Mouse (Mus musculus) bone marrow, adult 2 months (tissue): ENCODE data around the gene Kansl2. TPM values are rescaled to one million over a fixed set of nuclear protein-coding genes. Genes with fewer than 3 reads are reported as not detected.

Source experiments
- H3K27ac ChIP-seq: fragments of 200-500 bp; 2 replicates; pipeline ENCODE4 v1.5.1; 2012; ENCODE audit warnings: low read depth, mild to moderate bottlenecking, control low read depth, inconsistent platforms, low read length; ENCODE audit not compliant: control insufficient read depth, poor library complexity, insufficient read depth
- H3K4me1 ChIP-seq: fragments of 200-500 bp; 2 replicates; pipeline ENCODE4 v1.6.1; 2011; ENCODE audit warnings: low read length; ENCODE audit not compliant: control insufficient read depth, insufficient read depth
- H3K4me3 ChIP-seq: fragments of 200-500 bp; replicated peaks from 2 replicates; pipeline ENCODE3; 2011; ENCODE audit warnings: mild to moderate bottlenecking, low read depth, low read length, control low read depth; ENCODE audit not compliant: control insufficient read depth
- CTCF ChIP-seq: fragments of 200-500 bp; IDR thresholded peaks from 2 replicates; pipeline ENCODE4 v1.5.1; 2011; ENCODE audit warnings: low read length, control low read depth; ENCODE audit not compliant: control insufficient read depth, insufficient read depth
- POLR2A ChIP-seq: fragments of 200-500 bp; IDR thresholded peaks from 2 replicates; pipeline ENCODE4 v1.6.1; 2011; ENCODE audit warnings: low read depth, mild to moderate bottlenecking, control low read depth, low read length, borderline replicate concordance; ENCODE audit not compliant: control insufficient read depth
- WGBS: fragments of 180-500 bp; shearing (Covaris S2); methylation state at CpG from one replicate; pipeline ENCODE4 v1.1.7; 2018; 5-methylcytosine and 5-hydroxymethylcytosine counted together
- polyA plus RNA-seq: library from polyadenylated mRNA; stranded (reverse); fragments of >200 nt; gene quantifications from 2 replicates; pipeline ENCODE4 v1.2.4, GENCODE M21; 2011; ENCODE audit warnings: low replicate concordance; ENCODE audit not compliant: missing spikeins, insufficient read depth, insufficient read length

Kansl2 gene
- polyA plus RNA-seq, 1 experiment = 52.3 TPM

DNA sequence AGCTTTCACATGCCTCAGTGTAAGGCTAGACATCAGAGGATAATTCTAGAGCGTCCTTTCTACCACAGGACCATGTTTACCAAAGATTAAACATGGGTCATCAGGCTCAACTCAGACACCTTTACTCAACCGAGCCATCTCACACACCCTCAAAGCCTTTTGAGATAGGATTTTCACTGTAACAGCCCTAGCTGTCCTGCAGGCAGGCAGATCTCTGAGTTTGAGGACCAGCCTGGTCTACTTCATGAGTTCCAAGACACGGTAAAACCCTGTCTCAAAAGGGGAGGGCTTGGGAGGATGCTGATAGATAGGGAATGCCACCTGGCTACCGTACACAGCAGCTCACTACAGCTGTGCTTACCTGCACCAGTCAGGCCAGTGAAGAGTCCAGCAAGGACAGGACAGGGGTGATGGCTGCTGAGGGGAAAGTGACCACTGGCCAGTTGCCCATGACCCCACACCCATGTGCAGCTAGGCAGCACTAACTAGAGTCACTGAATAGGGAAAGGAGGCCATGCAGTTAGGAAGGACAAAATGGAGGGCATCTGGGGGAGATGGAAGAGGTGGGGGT lies 35.8 kb upstream of the Kansl2 start:
- H3K4me3 ChIP-seq = peak overlapping the region; percentile 1
- H3K4me1 ChIP-seq = peaks cover 1% of the 10 kb centered on the region; the same call in 1 of the 2 replicates
- TF ChIP-seq CTCF (no peak), POLR2A (no peak)
- no peak overlapping the region; the same call in 1 of the 2 replicates for H3K27ac ChIP-seq
- 80% methylated on average over 4 of the region's 4 CpGs for WGBS

DNA sequence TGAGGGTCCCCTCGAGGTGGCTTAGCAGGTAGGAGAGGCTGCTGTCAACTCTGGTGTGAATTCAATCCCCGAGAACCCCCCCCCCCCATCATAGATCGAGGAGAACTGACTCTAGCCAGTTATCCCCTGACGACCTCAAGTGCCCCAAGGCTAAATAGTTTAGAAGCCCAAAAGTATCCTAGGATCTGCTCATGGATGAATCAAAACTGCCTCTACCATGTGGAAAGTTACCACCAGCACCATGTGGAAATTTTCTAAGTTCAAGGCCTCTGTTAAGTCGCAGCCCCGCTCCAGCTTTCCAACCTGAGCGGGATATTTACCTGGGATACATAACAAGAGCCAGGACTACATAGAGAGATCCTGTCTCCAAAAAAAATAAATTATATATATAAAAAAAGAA lies 35.2 kb upstream of the Kansl2 start:
- 74% methylated on average over 7 of the region's 7 CpGs for WGBS
- Histone ChIP-seq H3K27ac (no peak overlapping the region), H3K4me1 (peaks cover 1% of the 10 kb centered on the region; the same call in 1 of the 2 replicates), H3K4me3 (no peak overlapping the region)
- TF ChIP-seq POLR2A (no peak), CTCF (no peak)

DNA sequence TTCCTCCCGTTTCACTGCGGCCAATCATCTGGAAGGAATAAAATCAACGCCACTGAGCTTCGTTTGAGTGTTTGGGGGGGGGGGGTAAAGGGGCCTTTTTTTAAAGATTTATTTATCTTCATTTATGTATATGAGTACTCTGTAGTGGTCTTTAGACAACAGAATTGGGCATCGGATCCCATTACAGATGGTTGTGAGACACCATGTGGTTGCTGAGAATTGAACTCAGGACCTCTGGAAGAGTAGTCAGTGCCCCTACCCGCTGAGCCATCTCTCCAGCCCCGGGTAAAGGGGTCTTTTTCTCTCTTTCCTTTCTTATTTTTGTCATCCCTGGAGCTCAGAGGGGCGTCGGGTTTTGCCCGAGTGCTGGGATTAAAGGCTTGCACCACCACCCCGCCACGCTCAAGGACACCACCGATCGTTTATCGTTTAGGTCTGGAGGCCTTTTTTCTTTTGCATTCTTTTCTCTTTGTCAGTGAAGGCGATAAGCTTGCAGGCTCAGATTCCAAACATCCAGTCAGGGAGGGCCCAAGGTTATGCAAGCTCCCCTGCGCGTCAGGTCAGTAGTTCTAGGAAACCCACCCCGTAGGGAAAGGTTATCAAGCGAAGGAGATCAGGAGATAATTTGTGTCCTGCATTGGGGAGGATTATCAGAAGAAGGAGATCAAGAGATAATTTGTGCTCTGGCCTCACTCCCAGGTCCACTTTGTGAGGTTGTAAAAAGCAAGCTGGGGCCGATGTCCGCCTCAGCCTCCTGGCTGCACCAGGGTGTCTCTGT lies 34.4 kb upstream of the Kansl2 start:
- H3K4me3 ChIP-seq = peak overlapping the region; percentile 94
- WGBS = 5% methylated on average over 22 of the region's 22 CpGs
- TF ChIP-seq CTCF (no peak), POLR2A (no peak)
- peak overlapping the region; percentile 98 for H3K27ac ChIP-seq
- peaks cover 1% of the 10 kb centered on the region; the same call in 1 of the 2 replicates for H3K4me1 ChIP-seq

DNA sequence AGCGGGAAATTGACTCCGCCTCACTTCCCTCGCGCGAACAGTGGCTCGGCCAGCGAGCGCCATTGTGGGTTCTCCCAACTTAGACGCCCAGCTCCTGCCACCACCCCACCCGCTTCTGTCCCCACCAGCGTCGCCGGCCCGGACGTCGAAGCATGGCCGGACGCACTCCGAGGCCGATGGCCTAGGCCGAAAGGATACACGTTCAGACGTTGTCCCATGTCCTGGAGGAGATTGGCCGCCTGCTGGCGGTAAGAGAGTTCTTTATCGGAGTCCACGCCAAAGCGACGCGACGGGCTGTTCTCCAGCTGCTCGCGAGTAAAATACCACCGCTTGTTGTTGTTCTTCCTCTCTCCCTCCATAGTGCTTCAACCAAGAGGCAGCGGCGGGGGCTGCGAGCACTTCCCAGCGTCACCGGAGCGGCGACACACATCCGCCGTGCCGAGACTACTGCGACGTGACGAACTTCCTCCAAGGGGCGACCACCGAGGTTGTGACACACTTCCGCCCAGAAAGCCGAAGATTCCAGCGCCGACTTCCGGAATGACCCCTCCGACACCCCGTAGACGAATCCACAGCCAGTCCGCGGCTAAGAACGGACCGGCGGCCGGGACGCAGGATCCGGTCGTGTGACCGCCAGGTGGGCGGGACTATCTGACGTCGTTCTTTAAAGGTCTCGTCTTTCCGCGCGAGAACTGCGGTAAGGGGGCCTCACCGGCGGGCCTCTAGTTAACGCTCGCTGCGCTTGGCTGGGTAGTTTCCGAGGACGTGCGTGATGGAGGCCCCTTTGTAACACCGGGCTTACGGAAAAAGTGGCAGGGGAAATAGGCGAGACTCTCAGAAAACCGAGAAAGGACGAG lies 33.4 kb upstream of the Kansl2 start:
- under 1% methylated on average over 88 of the region's 88 CpGs for WGBS
- H3K4me1 ChIP-seq = peaks cover 1% of the 10 kb centered on the region; the same call in 1 of the 2 replicates
- H3K4me3 ChIP-seq = peak overlapping the region; percentile 94
- TF ChIP-seq CTCF (peak; percentile 5; the same call in 1 of the 2 replicates), POLR2A (peak; percentile 86)
- H3K27ac ChIP-seq = peak overlapping the region; percentile 98

DNA sequence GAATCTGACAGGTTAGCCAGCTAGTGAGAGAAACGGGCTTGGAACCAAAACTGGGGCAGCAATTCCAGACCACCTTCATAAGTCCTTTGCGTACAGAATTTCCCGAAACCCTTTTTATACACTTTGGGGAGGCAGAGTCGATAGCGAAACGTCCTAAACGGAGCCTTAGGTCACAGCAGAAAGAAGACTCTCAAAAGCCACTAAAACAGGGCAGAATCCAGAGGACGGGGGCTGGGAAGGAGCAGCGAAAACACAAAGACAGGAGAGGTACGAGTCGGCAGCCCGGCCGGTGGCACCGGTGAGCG lies 32.9 kb upstream of the Kansl2 start:
- WGBS = under 1% methylated on average over 15 of the region's 15 CpGs
- Histone ChIP-seq H3K27ac (peak overlapping the region; percentile 98), H3K4me1 (peaks cover 1% of the 10 kb centered on the region; the same call in 1 of the 2 replicates), H3K4me3 (peak overlapping the region; percentile 94)
- no peak for TF ChIP-seq CTCF
- no peak for TF ChIP-seq POLR2A

DNA sequence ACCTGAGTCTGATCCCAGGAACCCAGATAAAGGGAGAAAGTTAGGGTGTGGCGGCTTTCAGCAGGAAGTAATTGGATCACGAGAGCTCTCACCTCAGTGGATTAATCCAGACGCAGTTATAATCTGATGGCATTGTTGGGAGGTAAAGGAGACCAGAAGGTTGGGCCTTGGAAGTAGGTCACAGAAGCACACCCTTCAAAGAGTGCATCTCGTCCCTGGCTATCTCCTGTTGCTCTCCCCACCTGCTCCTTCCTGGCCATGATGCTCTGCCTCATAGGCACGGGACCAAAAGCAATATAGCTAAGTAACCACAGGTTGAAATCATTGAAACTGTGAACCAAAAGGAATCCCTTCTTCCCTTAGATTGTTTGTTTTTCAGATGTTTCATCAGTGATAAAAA lies 23.1 kb upstream of the Kansl2 start:
- Histone ChIP-seq H3K4me1 (no peaks in the 10 kb centered on the region; the same call in 1 of the 2 replicates), H3K27ac (no peak overlapping the region), H3K4me3 (no peak overlapping the region)
- TF ChIP-seq POLR2A (no peak), CTCF (no peak)
- 87% methylated on average over 5 of the region's 5 CpGs for WGBS

DNA sequence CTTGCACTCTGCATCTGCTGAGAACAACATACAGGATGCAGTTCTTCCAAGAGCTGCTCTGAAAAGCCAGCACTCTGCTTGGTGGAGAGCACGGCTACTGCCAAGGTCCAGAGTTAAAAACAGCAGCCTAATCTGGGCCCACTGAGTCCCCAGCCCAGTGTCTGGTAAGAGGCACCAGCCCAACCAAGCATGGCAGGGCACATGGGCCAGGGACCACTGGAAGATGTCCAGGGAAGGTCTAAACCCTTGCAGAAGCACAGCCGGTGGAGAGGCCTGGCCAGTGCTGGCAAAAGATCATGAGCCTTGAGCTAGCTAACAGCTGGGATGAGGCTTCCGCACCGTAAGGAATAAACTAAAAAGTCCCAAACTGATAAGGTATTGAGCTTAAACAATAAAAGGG lies 21.8 kb upstream of the Kansl2 start:
- Histone ChIP-seq H3K4me1 (no peaks in the 10 kb centered on the region), H3K27ac (no peak overlapping the region), H3K4me3 (no peak overlapping the region)
- 92% methylated on average over 4 of the region's 4 CpGs for WGBS
- TF ChIP-seq POLR2A (no peak), CTCF (no peak)

DNA sequence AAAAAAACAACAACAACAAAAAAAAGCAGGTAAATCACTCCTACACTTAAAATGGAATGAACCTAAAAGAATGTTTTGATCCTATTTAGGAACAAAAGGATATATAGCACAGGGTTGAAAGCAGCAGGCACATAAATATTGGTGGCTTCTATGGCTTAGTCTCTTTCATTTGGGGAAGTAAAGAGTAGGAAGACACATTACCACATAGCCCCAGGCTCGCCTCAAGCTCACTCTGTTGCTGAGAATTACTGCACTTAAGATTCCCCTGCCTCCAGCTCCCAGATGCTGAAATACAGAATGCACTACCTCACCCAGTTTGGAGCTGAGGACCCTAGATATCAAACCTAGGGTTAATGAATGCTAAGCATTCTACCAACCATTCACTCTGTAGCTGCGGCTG lies 18.7 kb upstream of the Kansl2 start:
- H3K27ac ChIP-seq = no peak overlapping the region
- no peak for TF ChIP-seq CTCF
- no peak for TF ChIP-seq POLR2A
- no peaks in the 10 kb centered on the region for H3K4me1 ChIP-seq
- WGBS = 64% methylated on average over 2 of the region's 2 CpGs
- no peak overlapping the region for H3K4me3 ChIP-seq
